Mouse (Mus musculus) testis, adult 2 months (tissue): Measurements from ENCODE around the gene Spc24.

Source experiments
- CTCF ChIP-seq: fragments of 200-500 bp; IDR thresholded peaks from 2 replicates; pipeline ENCODE4 v1.5.1; 2012; ENCODE audit warnings: low read depth, mild to moderate bottlenecking, inconsistent platforms, low read length, moderate library complexity; ENCODE audit not compliant: control insufficient read depth, insufficient read depth, insufficient replicate concordance
- POLR2A ChIP-seq: fragments of 200-500 bp; IDR thresholded peaks from 2 replicates; pipeline ENCODE4 v1.6.1; 2012; ENCODE audit warnings: low read depth, mild to moderate bottlenecking, inconsistent platforms, low read length, moderate library complexity; ENCODE audit not compliant: control insufficient read depth

DNA sequence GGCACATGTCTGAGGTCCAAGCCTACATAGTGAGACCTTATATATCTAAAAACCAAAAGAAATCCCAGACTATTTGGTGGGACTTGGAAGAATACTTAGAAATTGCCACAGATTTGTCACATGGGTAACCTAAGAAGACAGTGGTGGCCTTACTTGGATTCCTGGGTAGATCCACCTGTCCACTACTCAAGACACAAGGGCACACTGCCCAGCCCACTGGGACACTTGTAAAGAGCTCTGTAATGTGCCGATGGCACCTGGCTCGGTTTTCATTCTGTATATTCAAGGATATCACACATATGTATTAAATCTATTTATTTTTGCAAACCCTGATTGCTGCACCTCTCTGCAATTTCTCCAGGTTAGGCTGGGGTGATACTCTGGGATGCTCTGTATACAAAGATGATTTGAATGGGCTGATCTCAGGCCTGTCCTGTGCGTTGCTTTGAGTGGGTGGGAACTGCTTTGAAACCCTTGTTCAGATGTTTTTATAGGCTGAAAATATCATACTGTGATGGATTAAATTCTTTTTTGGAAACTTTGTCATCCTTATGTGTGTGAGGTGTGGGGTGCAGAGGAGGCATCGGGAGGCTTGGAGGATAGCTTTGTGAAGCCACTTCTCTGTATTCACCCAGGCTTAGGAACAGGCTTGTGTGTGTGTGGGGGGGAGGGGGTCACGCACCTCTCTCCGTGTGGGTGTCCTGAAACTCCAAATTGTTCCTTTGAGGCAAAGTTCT, 10.6 kb downstream of the Spc24 start:
- TF ChIP-seq CTCF (no peak), POLR2A (no peak)
